Mouse (Mus musculus) embryo, embryonic 9.5 days (tissue): ENCODE data around the gene Fer.

ENCODE experiments used
- DNase-seq: peaks from one replicate; pipeline ENCODE4 v3.0.0-alpha.2; 2017; ENCODE audit errors: extremely low spot score

Gene Fer

DNA sequence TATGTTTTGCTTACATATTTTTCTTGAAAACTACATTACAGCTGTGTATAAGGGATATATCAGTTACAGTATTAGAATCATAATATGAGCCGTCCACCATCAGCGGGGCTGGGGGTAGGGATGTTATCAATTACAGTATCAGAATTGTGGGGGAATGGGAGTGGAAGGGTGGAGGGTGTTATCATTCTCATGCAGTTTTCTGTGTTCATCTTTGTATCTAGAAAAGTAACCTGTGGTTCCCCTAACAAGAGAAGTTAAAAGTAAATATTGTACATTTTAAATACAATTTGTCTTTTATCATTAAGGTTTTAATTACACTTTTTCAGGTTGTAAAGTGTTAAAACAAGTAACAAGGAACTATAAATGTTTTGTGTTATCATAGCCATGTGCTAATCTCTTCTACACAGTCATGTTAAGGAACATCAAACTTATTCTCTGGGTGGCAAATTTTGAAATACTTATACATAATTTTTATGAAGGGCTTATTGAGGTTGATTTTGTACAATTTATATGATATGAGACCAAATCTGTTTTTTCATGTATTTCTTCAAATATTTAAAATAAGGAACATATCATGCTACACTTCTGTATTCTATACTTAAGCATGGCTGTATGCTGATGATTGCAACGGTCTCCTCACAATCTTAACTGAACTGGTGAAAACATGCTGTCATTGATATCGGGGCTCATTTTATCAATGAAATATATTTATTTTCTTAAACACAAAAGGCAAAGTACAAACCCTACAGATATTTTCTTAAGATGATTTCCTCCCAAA is 116.1 kb downstream of the Fer start:
- DNase-seq: no peak

- DNase-seq: no peak
These were observed 117.3 kb downstream of the Fer start for GRCm38 (mm10) chr17:63980167-63980566.

GRCm38 (mm10) chr17:63988710-63989109 is 125.8 kb downstream of the Fer start:
- DNase-seq: no peak

DNA sequence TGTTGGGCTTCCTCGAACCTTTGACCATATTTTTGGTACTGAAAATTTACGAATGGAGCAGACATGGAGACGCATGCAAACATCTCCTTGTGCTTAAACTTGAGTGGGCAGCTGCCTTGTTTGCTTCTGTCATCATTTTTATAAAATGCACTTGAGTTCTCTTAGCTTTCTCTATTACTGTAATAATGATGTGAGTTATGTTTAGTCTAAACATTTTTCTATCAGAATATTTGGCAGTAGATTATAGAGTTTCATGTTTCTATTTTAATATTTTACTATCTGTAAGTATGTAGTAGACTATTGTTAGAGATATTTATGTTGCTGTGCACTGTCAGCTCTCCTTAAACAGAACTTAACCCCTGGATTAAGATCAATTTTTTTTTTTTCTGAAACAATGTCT is 128.3 kb downstream of the Fer start:
- DNase-seq: no peak

DNA sequence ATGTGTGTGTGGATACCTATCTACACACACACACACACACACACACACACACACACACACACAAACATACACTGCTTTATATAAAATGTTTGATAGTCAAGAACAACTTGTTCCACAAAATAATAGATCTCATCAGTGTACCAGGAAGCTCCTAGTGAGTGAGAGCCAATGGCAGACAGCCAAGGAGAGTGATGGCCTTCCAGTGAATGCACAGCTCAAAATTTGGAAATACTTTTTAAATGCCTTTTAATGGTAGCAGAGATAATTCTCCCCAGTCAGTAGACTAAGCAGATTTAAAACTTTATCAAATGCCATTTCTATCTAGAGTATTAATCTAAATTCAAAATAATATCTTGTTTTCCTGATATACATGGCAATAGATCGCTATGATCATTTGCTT is 133.1 kb downstream of the Fer start:
- no peak for DNase-seq

DNA sequence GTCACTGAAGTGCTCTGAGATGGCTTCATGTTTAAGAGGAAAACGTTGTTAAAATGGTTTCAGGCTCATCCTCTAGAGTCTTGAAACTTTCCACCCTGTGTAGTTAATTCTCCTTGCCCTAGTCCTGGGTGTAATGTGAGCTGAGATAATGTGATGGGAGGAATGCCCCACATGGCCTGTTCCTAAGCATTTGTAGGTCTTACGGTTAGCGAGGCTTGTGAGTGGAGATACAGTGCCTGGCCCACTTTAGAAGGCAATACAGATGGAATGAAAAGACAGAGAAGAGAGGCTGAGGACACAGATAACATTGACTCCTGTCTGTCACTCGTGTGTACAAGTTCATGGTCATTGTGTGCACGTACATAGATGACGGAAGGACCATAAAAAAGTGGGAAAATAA is 134.8 kb downstream of the Fer start:
- no peak for DNase-seq

DNA sequence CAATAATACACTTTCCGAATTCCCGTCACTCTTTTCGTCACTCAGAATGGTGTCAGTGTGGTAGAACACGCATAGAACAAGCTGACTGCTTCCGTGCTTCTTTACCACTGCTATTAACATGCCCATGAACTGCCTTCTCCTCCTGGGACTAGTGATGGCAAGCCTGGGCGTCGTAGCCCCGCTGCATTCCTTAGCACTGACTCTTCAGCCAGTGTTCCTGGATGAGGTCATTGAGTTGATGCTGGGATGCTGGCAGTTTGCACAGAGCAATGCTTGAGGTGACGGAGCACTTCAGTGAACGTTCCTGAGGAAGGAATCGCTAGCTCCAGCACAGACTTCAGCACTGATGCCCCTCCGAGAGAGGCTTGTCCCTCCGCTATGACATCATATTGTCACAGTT is 140.6 kb downstream of the Fer start:
- DNase-seq: peak; percentile 7

GRCm38 (mm10) chr17:64005575-64006249 is 142.8 kb downstream of the Fer start:
- no peak for DNase-seq

DNA sequence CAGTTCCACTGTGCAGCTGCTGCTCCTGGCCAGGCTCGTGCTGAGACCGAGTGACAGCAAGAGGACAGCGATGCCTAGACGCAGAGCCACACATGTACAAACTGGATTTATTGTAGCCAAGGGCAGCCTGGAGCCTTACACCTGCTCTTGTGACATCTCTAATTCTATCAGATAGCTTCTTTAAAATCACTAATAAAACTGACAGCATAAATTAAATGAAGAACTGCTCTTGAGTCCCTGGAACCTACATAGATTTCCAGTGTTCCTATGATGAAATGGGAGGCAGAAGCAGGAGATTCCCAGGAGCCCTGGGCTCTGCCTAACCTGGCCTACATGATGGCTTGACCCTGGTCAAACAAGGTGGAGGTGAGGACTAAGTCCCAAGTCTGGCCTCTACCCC is 153.7 kb downstream of the Fer start:
- DNase-seq: no peak

GRCm38 (mm10) chr17:64018240-64018639 is 155.4 kb downstream of the Fer start:
- DNase-seq: no peak

- no peak for DNase-seq
These were observed 156.0 kb downstream of the Fer start for GRCm38 (mm10) chr17:64018870-64019269.

- DNase-seq: no peak
These were observed 156.8 kb downstream of the Fer start for GRCm38 (mm10) chr17:64019646-64020045.

DNA sequence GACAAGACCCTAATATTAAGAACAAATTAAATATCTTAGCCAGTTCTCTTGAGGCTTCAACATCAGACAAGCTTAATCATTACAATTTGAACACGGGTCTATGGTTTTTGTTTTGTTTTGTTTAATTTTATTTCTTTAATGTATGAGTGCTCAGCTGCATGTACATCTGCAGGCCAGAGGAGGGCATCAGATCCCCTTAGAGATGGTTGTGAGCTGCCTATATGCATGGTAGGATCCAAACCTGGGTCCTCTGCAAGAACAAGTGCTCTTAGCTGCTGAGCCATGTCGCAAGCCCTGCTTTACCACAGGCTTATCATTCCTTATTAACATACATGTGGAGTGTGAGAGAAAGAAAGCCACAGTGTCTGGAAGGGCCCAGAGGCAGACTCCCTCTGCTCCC is 163.6 kb downstream of the Fer start:
- no peak for DNase-seq

DNA sequence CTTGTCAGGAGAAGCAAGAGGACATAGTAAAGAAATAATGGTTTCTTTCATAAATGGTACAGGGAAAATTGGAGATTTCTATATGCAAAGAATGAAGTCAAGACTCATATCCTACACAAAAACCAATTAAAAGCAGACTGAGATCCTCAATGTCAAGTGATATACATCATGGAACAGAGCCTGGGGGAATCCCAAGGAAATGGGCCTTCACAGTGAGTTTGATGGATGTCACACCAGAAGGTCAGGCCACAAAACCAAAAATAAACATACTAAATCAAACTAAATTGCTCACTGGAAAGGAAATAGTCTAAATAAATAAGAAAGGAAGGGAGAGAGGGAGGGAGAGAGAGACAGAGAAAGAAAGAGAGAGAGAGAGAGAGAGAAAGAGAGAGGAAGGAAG is 178.9 kb downstream of the Fer start:
- DNase-seq: no peak

GRCm38 (mm10) chr17:64045326-64045725 is 182.5 kb downstream of the Fer start:
- no peak for DNase-seq

GRCm38 (mm10) chr17:64046557-64046956 is 183.7 kb downstream of the Fer start:
- no peak for DNase-seq

- DNase-seq: no peak
These were observed 188.0 kb downstream of the Fer start for GRCm38 (mm10) chr17:64050911-64051310.

DNA sequence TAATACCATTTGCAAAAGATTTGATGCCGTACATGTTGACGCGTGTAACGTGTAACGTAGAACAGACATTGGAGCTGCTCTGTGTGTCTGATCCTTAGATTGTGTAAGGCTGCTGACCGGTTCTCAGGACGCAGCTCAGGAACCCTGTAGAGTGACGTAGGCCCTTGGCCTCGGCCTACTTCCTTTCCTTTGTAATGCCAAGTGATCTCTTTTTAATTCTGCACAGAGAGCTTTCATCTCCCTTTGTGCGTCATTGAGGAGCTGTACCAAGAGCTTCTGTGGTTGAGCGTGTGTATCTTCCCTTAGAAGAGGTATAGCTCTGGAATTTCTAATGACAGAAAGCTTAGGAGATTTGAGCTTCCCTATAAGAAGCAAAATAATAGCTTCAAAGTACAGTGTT is 190.8 kb downstream of the Fer start:
- DNase-seq: no peak

DNA sequence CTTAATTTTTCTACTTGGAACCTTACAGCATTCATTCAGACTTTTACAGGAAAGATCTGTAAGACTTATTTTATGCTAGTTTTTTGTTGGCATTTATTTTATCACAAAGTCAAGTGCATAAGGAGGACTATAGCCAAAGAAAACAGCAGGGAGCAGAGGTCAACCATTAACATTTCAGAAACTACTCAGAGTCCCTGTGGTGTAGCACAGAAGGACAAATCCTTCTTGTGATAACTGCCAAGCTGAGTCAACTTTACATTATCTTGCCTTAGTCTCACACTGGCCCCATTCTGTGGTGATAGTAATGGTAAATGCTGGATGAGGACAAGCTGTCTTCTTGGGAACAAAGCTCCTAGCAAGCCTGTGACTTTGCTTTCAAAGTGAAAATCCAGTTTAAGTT is 197.7 kb downstream of the Fer start:
- no peak for DNase-seq

GRCm38 (mm10) chr17:64065243-64065642 is 202.4 kb downstream of the Fer start:
- no peak for DNase-seq

DNA sequence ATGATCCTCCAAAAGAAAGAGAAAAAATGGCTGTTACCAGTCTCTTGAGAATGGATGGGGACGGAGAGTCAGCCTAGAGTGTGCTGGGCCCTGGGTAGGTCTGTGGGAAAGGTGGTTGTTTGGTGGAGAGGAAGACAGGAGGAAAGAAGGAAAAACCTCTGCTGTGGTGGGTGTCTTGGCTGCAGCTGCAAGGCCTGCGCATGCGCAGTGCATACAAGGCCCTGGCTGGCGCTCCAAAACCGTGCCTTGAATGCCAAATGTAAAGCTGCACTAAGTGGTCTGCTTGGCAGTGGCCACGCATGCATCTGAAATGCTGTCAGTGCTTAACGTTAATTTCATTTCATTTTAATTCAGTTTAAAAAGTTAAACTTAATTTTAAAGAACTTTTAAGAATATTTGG is 214.5 kb downstream of the Fer start:
- DNase-seq: no peak

- no peak for DNase-seq
These were observed 221.9 kb downstream of the Fer start for GRCm38 (mm10) chr17:64084751-64085150.

DNA sequence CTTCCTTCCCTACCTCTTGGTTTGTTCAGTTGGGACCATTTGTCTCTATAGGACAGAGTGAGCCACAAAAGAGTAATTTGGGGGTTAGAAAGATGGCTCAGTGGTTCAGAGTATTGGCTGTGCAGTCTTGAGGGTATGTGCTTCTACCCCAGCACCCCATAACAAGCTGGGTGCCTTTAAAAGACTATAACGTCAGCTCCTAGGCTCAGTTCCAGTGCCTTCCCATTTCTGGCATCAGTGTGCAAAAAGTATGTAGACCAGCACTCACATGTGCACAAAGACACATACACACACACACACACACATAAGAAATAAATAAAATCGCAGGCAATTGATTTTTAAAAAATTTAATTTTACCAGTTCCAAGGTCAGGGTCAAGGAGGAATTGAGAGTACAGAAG is 222.6 kb downstream of the Fer start:
- DNase-seq: no peak
